In the genomic region with DNA sequence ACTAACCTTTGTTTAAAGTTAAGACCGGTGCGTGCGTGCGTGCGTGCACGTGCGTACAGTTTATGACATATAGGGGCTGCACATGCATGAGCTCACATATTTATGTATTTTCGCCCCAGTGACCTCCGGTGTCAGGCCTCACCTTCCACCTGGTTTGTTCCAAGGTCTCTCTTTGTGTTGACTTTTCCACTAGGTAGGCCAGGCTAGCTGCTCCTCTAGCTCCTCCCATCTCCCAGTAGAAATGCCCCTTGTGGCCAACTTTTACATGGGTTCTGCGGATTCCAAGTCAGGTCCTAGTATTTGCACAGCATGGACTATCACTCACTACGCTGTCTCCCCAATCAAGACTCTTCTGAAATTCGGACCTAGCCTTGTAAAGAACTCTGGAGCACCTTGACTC, we compare ENCODE assay signal across 9 mouse cellular contexts. TPM values are rescaled to one million over a fixed set of nuclear protein-coding genes. Genes with fewer than 3 reads are reported as not detected.
DNase-seq lines count a peak whose midpoint lies in the region; ATAC-seq lines count a peak whose summit lies in the region.
"Had no signal": no experiment of that assay in that cellular context is flagged by ENCODE, and none has a peak within 500 bp of the region (broad histone marks: within the 10 kb centered on the region; RNA-seq: fewer than 3 reads in every experiment).

No protein-coding gene starts in this region.

- ATAC-seq in CD4-positive, CD25-positive, alpha-beta regulatory T cell, adult 4 months = no peak

- peak; percentile 16 for DNase-seq in CD4-positive, CD25-positive, alpha-beta regulatory T cell, adult 2 months (ENCODE audit: low read depth, low spot score)
- DNase-seq in kidney, adult 9 months = peak; percentile 18
- DNase-seq in kidney, adult 18-20 months = no peak
- peak; percentile 27 for DNase-seq in CD4-positive helper T cell, adult 2 months (ENCODE audit: low read depth, low spot score)
- DNase-seq in embryo, embryonic 9.5 days (ENCODE audit: extremely low spot score) = peak; percentile 23
- no peak for DNase-seq in B cell, adult 2 months
- DNase-seq in gastrocnemius, adult 18-20 months (ENCODE audit: low spot score) = no peak
- DNase-seq: cerebellum, postnatal 36 days had no signal

RNA-seq across cellular contexts. Expression of a gene that starts 1.3 kb away (rescaled TPM):
- 1 to 10 TPM; 7.9 to 9.5 TPM for polyA plus RNA-seq in CD4-positive, CD25-positive, alpha-beta regulatory T cell, adult 4 months (2017; shearing (Covaris generic))
- total RNA-seq in gastrocnemius, adult 18-20 months (2021) = 1 to 10 TPM; 2.4 to 2.5 TPM

Comparison
In these comparisons a context has a peak if more than half of its experiments do, and no peak if none do; other contexts are left out.
1. DNase-seq: peak in CD4-positive, CD25-positive, alpha-beta regulatory T cell, adult 2 months (single experiment), kidney, adult 9 months (single experiment), CD4-positive helper T cell, adult 2 months (single experiment) and embryo, embryonic 9.5 days (single experiment); none in kidney, adult 18-20 months (single experiment), B cell, adult 2 months (0 of 2) and gastrocnemius, adult 18-20 months (single experiment).